Mouse (Mus musculus) frontal cortex, adult 2 months (tissue): ENCODE measurements around the gene Habp4. TPM values are rescaled to one million over a fixed set of nuclear protein-coding genes. Genes with fewer than 3 reads are reported as not detected.

Experiments
- DNase-seq, 2 experiments: peaks; one replicate each; pipeline ENCODE4 v3.0.0; 2022; ENCODE audit warnings: low spot score in 1 of 2; ENCODE audit errors: extremely low spot score in 1 of 2
- polyA plus RNA-seq: library from polyadenylated mRNA; depleted of rRNA; stranded (reverse); fragments of >200 nt; gene quantifications from 2 replicates; pipeline ENCODE4 v1.2.3, GENCODE M21; 2012

The Habp4 gene
- polyA plus RNA-seq, 1 experiment, result 186 TPM

- DNase-seq, result no peak
Measured at GRCm38 (mm10) chr13:64169746-64170145, 8.1 kb downstream of the Habp4 start.

- no peak for DNase-seq
Measured at GRCm38 (mm10) chr13:64178000-64178399, 16.4 kb downstream of the Habp4 start.

GRCm38 (mm10) chr13:64178746-64179652 lies 17.4 kb downstream of the Habp4 start:
- DNase-seq, result no peak

GRCm38 (mm10) chr13:64180300-64180699 lies 18.7 kb downstream of the Habp4 start:
- DNase-seq, result no peak

- DNase-seq, result peak in 1 of 2 experiments; percentile 78
Measured at GRCm38 (mm10) chr13:64180888-64181287, 19.3 kb downstream of the Habp4 start.

- DNase-seq, result no peak
Measured at GRCm38 (mm10) chr13:64182091-64182490, 20.5 kb downstream of the Habp4 start.

- no peak for DNase-seq
Measured at GRCm38 (mm10) chr13:64183583-64183982, 22.0 kb downstream of the Habp4 start.

GRCm38 (mm10) chr13:64184361-64184760 lies 22.7 kb downstream of the Habp4 start:
- no peak for DNase-seq

- DNase-seq, result no peak
Measured at GRCm38 (mm10) chr13:64185176-64185575, 23.6 kb downstream of the Habp4 start.

- no peak for DNase-seq
Measured at GRCm38 (mm10) chr13:64185586-64185985, 24.0 kb downstream of the Habp4 start.

- DNase-seq, result no peak
Measured at GRCm38 (mm10) chr13:64186516-64186915, 24.9 kb downstream of the Habp4 start.

- no peak for DNase-seq
Measured at GRCm38 (mm10) chr13:64187065-64187464, 25.4 kb downstream of the Habp4 start.

GRCm38 (mm10) chr13:64197899-64198298 lies 36.3 kb downstream of the Habp4 start:
- DNase-seq, result no peak

- no peak for DNase-seq
Measured at GRCm38 (mm10) chr13:64198310-64198709, 36.7 kb downstream of the Habp4 start.

GRCm38 (mm10) chr13:64200911-64201310 lies 39.3 kb downstream of the Habp4 start:
- no peak for DNase-seq

GRCm38 (mm10) chr13:64204726-64205125 lies 43.1 kb downstream of the Habp4 start:
- DNase-seq, result no peak

- no peak for DNase-seq
Measured at GRCm38 (mm10) chr13:64205186-64205585, 43.6 kb downstream of the Habp4 start.

- no peak for DNase-seq
Measured at GRCm38 (mm10) chr13:64208146-64208545, 46.5 kb downstream of the Habp4 start.

- DNase-seq, result peak in 1 of 2 experiments; percentile 35
Measured at GRCm38 (mm10) chr13:64211995-64212603, 50.5 kb downstream of the Habp4 start.

- DNase-seq, result no peak
Measured at GRCm38 (mm10) chr13:64214891-64215290, 53.3 kb downstream of the Habp4 start.

GRCm38 (mm10) chr13:64225738-64226137 lies 64.1 kb downstream of the Habp4 start:
- DNase-seq, result no peak

GRCm38 (mm10) chr13:64226725-64227124 lies 65.1 kb downstream of the Habp4 start:
- DNase-seq, result no peak
